Mouse (Mus musculus) intestine, embryonic 14.5 days (tissue): ENCODE data around the gene Rps6ka1. TPM values are rescaled to one million over a fixed set of nuclear protein-coding genes. Genes with fewer than 3 reads are reported as not detected.

Experiments
- ATAC-seq: fragments of 200-750 bp; cut with Nextera tagmentation; replicated peaks from 2 replicates; pipeline ENCODE4 v1.8.0; 2017; ENCODE audit warnings: low read depth, moderate number of reproducible peaks, moderate TSS enrichment, moderate library complexity; ENCODE audit not compliant: low FRiP score, low TSS enrichment
- DNase-seq: peaks from one replicate; pipeline ENCODE4 v3.0.0-alpha.2; 2018; ENCODE audit warnings: low spot score
- H3K27ac ChIP-seq: fragments of 300-500 bp; sonication (generic); 2 replicates; pipeline ENCODE4 v1.5.1; 2014; ENCODE audit warnings: low read depth, mild to moderate bottlenecking, control low read depth
- H3K27me3 ChIP-seq: fragments of 300-500 bp; sonication (generic); replicated peaks from 2 replicates; pipeline ENCODE4 v1.6.1; 2014; ENCODE audit warnings: low read length, control low read depth; ENCODE audit not compliant: control insufficient read depth, insufficient read depth
- H3K36me3 ChIP-seq: fragments of 300-500 bp; sonication (generic); 2 replicates; pipeline ENCODE4 v1.6.1; 2014; ENCODE audit warnings: low read length, control low read depth; ENCODE audit not compliant: control insufficient read depth, insufficient read depth
- H3K4me1 ChIP-seq: fragments of 300-500 bp; sonication (generic); replicated peaks from 2 replicates; pipeline ENCODE4 v1.6.1; 2014; ENCODE audit warnings: low read length, control low read depth, mixed read lengths; ENCODE audit not compliant: control insufficient read depth, insufficient read depth
- H3K4me2 ChIP-seq: fragments of 300-500 bp; sonication (generic); 2 replicates; pipeline ENCODE4 v1.6.1; 2014; ENCODE audit warnings: low read length
- H3K4me3 ChIP-seq: fragments of 300-500 bp; sonication (generic); 2 replicates; pipeline ENCODE4 v1.5.1; 2014; ENCODE audit warnings: low read depth, low read length, control low read depth, mixed read lengths
- H3K9ac ChIP-seq: fragments of 300-500 bp; sonication (generic); 2 replicates; pipeline ENCODE4 v1.6.1; 2014; ENCODE audit warnings: mild to moderate bottlenecking, low read length
- H3K9me3 ChIP-seq: fragments of 300-500 bp; sonication (generic); 2 replicates; pipeline ENCODE4 v1.6.1; 2016; ENCODE audit warnings: low read length, control low read depth; ENCODE audit not compliant: control insufficient read depth
- WGBS: fragments of 180-500 bp; shearing (Covaris S2); extraction: QIAGEN DNeasy Blood & Tissue Kit; methylation state at CpG from one replicate; pipeline ENCODE4 v1.1.7; 2014; 5-methylcytosine and 5-hydroxymethylcytosine counted together
- polyA plus RNA-seq: library from polyadenylated mRNA; unstranded; fragments of >200 nt; fragmentation: Nextera tagmentation; extraction: Ambion mirVana; gene quantifications from 2 replicates; pipeline ENCODE4 v1.2.1, GENCODE M21; 2014

Gene Rps6ka1
- polyA plus RNA-seq, 1 experiment from 2014 or later = 116 TPM

DNA sequence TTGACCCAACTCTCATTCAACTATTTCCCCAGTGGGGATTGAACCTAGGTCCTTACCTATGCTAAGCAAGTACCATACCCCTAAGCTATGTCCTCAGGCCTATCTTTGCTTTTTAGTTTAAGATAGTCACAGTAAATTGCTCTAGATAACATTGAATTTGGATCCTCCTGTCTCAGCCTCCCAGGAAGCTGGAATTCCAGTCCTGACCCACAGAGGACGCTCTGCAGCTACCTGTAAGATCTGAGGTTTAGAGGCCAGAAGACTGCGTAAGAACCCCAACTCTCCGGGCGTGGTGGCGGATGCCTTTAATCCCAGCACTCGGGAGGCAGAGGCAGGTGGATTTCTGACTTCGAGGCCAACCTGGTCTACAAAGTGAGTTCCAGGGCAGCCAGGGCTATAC, 47.1 kb downstream of the Rps6ka1 start:
- Histone ChIP-seq H3K36me3 (no peaks in the 10 kb centered on the region), H3K4me2 (no peak overlapping the region), H3K27me3 (no peaks in the 10 kb centered on the region), H3K27ac (no peak overlapping the region), H3K9me3 (no peaks in the 10 kb centered on the region), H3K4me3 (no peak overlapping the region), H3K4me1 (no peaks in the 10 kb centered on the region), H3K9ac (no peak overlapping the region)
- ATAC-seq (no peak), DNase-seq (no peak)
- 98% methylated on average over 7 of the region's 7 CpGs for WGBS

DNA sequence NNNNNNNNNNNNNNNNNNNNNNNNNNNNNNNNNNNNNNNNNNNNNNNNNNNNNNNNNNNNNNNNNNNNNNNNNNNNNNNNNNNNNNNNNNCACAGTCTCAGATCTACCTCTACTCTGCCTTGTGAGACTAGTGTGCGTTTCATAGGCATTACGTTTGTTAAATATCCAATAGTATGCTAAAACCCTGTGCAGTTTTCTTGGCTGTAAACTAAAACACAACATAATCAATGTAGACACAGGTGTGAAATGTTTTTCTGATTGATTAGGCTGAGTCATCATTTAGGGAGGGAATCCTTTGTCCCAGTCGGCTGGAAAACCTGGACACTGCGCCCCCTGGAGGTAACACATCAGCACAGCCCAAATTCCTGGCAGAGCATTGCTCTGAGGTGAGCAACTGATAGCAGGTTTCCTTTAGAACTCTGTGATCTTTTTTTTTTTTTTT, 48.2 kb downstream of the Rps6ka1 start:
- Histone ChIP-seq H3K36me3 (no peaks in the 10 kb centered on the region), H3K9me3 (no peaks in the 10 kb centered on the region), H3K27ac (no peak overlapping the region), H3K4me1 (no peaks in the 10 kb centered on the region), H3K4me2 (no peak overlapping the region), H3K4me3 (no peak overlapping the region), H3K9ac (no peak overlapping the region), H3K27me3 (no peaks in the 10 kb centered on the region)
- no peak for ATAC-seq
- no peak for DNase-seq
- WGBS = 73% methylated on average over 4 of the region's 4 CpGs

DNA sequence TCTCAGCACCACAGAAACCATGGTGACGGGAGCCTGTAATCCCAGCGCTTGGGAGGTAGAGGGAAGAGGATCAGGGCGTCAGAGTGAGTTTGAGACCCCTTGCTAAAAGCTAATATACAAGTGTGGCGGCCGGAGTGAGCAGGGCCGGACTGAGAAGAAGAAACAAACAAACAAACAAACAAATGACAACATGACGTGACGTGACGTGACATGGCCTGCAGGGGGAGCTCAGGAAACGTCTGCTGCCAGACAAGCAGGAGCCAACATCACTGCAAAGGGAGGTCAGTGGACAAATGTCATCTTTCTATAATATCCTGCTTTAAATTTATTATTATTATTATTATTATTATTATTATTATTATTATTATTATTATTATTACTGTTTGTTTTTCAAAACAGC, 51.0 kb downstream of the Rps6ka1 start:
- Histone ChIP-seq H3K9ac (no peak overlapping the region), H3K27me3 (no peaks in the 10 kb centered on the region), H3K4me1 (no peaks in the 10 kb centered on the region), H3K9me3 (no peaks in the 10 kb centered on the region), H3K36me3 (no peaks in the 10 kb centered on the region), H3K4me3 (no peak overlapping the region), H3K4me2 (no peak overlapping the region), H3K27ac (no peak overlapping the region)
- WGBS = 55% methylated on average over 10 of the region's 10 CpGs
- ATAC-seq = no peak
- DNase-seq = no peak

DNA sequence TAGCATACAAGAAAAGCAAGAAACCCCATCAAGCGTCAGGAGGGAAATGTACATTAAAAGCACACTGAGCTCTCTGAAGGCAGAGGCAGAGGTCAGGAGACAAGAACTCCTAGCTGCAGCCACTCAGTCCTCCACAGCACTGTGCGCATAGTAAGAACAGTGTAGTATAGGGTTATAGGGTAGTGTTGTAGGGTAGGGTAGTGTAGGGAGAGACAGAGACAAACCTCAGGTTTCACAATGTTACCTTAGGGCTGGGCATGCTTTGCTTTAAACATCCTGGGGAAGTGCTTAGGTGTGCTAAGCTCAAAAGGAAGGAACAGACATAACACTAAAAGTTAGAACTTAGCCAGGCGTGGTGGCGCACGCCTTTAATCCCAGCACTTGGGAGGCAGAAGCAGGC, 52.4 kb downstream of the Rps6ka1 start:
- Histone ChIP-seq H3K4me3 (no peak overlapping the region), H3K9ac (no peak overlapping the region), H3K4me2 (no peak overlapping the region), H3K27ac (no peak overlapping the region), H3K4me1 (no peaks in the 10 kb centered on the region), H3K9me3 (no peaks in the 10 kb centered on the region), H3K36me3 (no peaks in the 10 kb centered on the region), H3K27me3 (no peaks in the 10 kb centered on the region)
- no peak for ATAC-seq
- WGBS = 97% methylated on average over 5 of the region's 5 CpGs
- DNase-seq = no peak

DNA sequence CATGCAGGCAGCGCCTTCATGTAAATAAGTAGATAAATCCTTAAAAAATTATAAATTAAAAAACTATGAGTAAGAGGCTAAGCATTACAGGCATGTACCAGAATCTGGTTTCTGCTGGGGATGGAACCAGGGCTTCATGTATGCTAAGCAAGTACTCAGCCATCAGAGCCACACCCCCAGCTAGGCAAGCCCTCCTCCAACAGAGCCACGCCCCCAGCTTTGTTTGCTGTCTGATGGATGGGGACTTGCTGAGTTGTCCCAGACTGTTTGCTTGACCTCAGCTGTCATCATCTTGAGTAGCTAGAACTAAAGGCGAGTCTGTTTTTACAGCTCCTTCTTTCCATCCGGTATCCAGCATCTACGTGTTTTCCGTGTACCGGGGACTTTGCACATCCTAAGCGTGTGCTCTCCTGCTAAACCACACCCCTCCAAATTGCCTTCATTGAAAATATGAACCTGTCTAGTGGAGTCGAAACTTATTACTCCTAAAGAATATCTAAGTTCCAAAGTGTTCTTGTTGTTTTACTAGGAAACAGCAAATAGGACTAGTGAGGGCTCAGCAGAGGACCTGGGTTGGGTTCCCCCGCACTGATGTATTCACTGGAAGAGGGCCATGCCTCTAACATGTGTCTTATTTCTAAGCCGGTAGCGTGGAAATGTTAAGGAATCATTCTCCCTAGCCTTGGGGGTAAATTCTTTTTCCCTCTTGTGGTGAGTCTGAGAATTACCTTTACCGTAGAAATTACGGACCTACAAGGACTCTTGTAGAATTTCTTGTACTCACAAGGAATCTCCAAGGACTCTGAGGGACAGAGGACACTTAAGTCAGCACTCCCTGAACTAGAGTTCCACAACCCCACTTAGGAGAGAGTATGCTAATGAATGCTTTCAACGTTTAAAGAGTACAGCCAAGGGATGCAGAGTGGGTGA, 54.4 kb downstream of the Rps6ka1 start:
- peaks cover 2% of the 10 kb centered on the region; the same call in 1 of the 2 replicates for H3K4me1 ChIP-seq
- H3K27ac ChIP-seq = no peak overlapping the region
- H3K9ac ChIP-seq = no peak overlapping the region
- H3K4me2 ChIP-seq = no peak overlapping the region
- H3K27me3 ChIP-seq = 0 out of 2 replicates have a peak, but pooled peaks cover 3% of the 10 kb centered on the region
- no peak overlapping the region for H3K4me3 ChIP-seq
- ATAC-seq = no peak; the same call in 1 of the 2 replicates
- DNase-seq = no peak
- no peaks in the 10 kb centered on the region for H3K9me3 ChIP-seq
- no peaks in the 10 kb centered on the region for H3K36me3 ChIP-seq
- 56% methylated on average over 15 of the region's 15 CpGs for WGBS

DNA sequence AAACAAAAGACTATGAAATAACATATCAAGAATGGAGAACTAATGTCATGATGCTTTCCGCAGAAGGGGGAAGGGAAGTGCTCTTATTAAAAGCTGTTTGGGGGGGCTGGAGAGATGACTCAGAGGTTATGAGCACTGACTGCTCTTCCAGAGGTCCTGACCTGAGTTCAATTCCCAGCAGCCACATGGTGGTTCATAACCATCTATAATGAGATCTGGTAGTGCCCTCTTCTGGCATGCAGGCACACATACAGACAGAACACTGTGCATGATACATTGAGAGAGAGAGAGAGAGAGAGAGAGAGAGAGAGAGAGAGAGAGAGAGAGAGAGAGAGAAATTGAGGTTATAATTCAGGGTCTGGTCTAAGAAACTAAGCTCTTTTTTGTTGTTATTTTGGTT, 57.1 kb downstream of the Rps6ka1 start:
- no peak for DNase-seq
- Histone ChIP-seq H3K36me3 (no peaks in the 10 kb centered on the region), H3K27ac (no peak overlapping the region), H3K9ac (no peak overlapping the region), H3K27me3 (0 out of 2 replicates have a peak, but pooled peaks cover 10% of the 10 kb centered on the region), H3K4me1 (peaks cover 2% of the 10 kb centered on the region; the same call in 1 of the 2 replicates), H3K4me2 (no peak overlapping the region), H3K4me3 (no peak overlapping the region), H3K9me3 (no peaks in the 10 kb centered on the region)
- no peak for ATAC-seq
- WGBS = 100% methylated on average over 1 of the region's 1 CpGs

DNA sequence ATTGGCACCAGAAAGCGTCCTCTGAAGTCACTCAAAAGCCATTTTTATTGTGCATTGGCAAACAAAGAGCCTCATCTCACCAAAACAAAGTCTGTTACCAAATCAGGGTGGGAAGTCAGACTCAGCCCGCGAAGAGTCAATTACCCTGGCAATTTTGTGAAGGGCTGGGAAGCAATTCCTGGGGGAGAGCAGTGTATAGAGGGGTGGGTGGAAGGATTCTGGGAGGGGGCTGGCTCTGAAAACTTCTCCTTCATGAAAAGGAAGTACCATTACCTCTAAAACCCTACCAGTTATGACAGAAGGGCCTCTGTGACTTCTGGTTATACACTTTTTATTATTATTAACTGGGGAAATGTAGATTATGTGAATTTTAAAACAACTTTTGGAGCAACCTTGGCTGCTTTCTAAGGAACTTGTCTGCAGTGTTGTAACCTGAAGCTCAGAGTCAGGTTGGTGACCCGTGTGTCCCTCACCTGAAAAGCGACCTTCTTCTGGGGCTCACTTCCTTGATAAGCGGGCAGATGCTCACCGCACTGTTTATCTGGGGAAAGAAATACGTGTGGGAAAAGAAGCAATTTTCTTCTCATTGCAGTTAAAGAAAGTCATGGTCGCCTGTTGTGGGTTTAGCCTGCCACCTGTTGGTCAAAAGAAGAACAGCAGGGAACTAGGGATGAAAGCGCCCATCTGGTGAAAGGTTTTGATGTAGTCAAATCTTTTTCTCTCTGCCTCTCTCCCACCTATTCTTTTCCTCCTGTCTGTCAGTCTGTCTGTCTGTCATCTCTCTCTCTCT, 58.1 kb downstream of the Rps6ka1 start:
- no peak for ATAC-seq
- Histone ChIP-seq H3K4me1 (peaks cover 2% of the 10 kb centered on the region; the same call in 1 of the 2 replicates), H3K4me3 (no peak overlapping the region), H3K4me2 (peak overlapping the region; percentile 16; the same call in 1 of the 2 replicates), H3K9ac (no peak overlapping the region), H3K9me3 (no peaks in the 10 kb centered on the region), H3K36me3 (no peaks in the 10 kb centered on the region), H3K27ac (no peak overlapping the region), H3K27me3 (0 out of 2 replicates have a peak, but pooled peaks cover 10% of the 10 kb centered on the region)
- WGBS = 5% methylated on average over 10 of the region's 10 CpGs
- peak; percentile 88 for DNase-seq

DNA sequence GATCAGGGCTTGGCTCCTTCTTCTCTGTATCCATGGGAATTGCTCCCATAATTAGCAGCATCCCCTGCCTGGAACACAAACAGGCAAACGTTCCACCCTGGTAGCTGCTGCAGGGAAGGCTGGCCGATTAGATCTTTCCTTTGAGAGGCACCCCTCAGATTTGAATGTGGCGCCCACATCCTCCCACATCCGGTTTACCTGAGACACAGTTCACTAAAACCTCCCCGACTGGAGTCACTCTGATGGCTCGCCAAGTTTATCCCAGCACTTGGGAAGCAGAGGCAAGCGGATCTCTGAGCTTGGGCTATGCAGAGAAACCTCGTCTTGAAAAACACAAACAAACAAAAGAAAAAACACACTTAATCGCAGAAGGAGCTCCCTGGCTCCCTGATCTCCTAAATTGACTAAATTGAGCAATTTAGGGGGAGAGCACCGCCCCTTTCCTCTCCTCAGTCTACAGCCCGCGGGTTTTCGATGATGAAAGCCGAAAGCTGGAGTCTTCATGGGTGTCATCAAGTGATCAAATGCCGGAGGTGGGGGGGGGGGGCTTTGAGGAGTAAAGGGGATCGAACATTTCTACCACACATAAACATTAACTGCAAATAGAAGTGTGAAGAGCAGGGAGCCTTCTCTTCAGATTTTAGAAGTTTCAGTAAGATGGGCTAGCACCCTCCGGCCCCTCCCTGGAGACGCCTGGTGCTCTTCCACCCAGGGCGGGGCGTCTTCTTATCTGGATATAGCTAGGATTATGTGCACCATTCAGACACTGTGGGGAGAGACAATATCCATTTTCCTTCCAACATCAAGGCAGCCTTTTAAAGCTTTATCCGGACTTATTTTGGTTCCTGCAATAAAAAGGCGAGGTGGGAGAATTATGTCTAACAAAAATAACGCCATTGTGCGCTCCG, 59.5 kb downstream of the Rps6ka1 start:
- DNase-seq (no peak), ATAC-seq (no peak)
- no peak overlapping the region for H3K9ac ChIP-seq
- no peaks in the 10 kb centered on the region for H3K9me3 ChIP-seq
- no peak overlapping the region for H3K4me3 ChIP-seq
- 0 out of 2 replicates have a peak, but pooled peaks cover 10% of the 10 kb centered on the region for H3K27me3 ChIP-seq
- peaks cover 2% of the 10 kb centered on the region; the same call in 1 of the 2 replicates for H3K4me1 ChIP-seq
- no peak overlapping the region for H3K27ac ChIP-seq
- peak overlapping the region; percentile 30 for H3K4me2 ChIP-seq
- no peaks in the 10 kb centered on the region for H3K36me3 ChIP-seq
- 21% methylated on average over 25 of the region's 25 CpGs for WGBS
